Mouse (Mus musculus) kidney, adult 2 months (tissue): Measurements from ENCODE around the gene Borcs6. TPM values are rescaled to one million over a fixed set of nuclear protein-coding genes. Genes with fewer than 3 reads are reported as not detected.

ENCODE experiments used
- DNase-seq: peaks from one replicate; pipeline ENCODE4 v3.0.0; 2021
- H3K27ac ChIP-seq: fragments of 200-500 bp; 2 replicates; pipeline ENCODE4 v1.5.1; 2012; ENCODE audit warnings: low read depth, low read length, control low read depth, inconsistent platforms; ENCODE audit not compliant: insufficient read depth
- H3K27me3 ChIP-seq: fragments of 200-500 bp; replicated peaks from 2 replicates; pipeline ENCODE4 v1.6.1; 2012; ENCODE audit warnings: mild to moderate bottlenecking, moderate library complexity, low read length, inconsistent platforms; ENCODE audit not compliant: control insufficient read depth, insufficient read depth
- H3K36me3 ChIP-seq: fragments of 200-500 bp; 2 replicates; pipeline ENCODE4 v1.6.1; 2012; ENCODE audit warnings: mild to moderate bottlenecking, moderate library complexity, low read length, inconsistent platforms; ENCODE audit not compliant: control insufficient read depth, insufficient read depth
- H3K4me1 ChIP-seq: fragments of 200-500 bp; 2 replicates; pipeline ENCODE4 v1.6.1; 2011; ENCODE audit warnings: low read length; ENCODE audit not compliant: control insufficient read depth, insufficient read depth
- H3K4me3 ChIP-seq: fragments of 200-500 bp; 2 replicates; pipeline ENCODE4 v1.5.1; 2011; ENCODE audit warnings: mild to moderate bottlenecking, low read depth, low read length, control low read depth; ENCODE audit not compliant: insufficient read depth
- CTCF ChIP-seq: fragments of 200-500 bp; conservative IDR thresholded peaks from 2 replicates; pipeline ENCODE4 v1.5.1; 2011; ENCODE audit warnings: low read depth, mild to moderate bottlenecking, control low read depth, low read length, moderate library complexity, mixed read lengths; ENCODE audit not compliant: insufficient read depth, insufficient read length
- POLR2A ChIP-seq: fragments of 200-500 bp; IDR thresholded peaks from one replicate; pipeline ENCODE4 v1.6.1; 2011; ENCODE audit warnings: low read depth, low read length, control low read depth
- WGBS: fragments of 180-500 bp; shearing (Covaris S2); methylation state at CpG from one replicate; pipeline ENCODE4 v1.1.7; 2018; 5-methylcytosine and 5-hydroxymethylcytosine counted together
- polyA plus RNA-seq: library from polyadenylated mRNA; depleted of rRNA; stranded (reverse); fragments of >200 nt; gene quantifications from 2 replicates; pipeline ENCODE4 v1.2.3, GENCODE M21; 2012

Borcs6 gene
- polyA plus RNA-seq, 1 experiment, result 14.8 TPM

DNA sequence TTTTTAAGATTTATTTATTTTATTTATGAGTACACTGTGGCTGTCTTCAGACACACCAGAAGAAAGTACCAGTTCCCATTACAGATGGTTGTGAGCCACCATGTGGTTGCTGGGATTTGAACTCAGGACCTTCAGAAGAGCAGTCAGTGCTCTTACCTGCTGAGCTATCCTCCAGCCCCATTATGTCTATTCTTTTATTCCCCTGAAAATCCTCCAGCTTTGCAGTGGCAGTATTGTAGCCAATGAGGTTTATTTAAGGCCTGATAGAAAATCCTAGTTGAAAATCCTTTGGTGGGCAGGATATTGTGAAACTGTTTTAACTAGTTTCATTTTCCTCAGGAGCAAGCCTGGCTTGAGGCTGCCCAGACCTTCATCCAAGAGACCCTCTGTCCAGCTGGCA is 38.8 kb upstream of the Borcs6 start:
- TF ChIP-seq CTCF, result no peak
- no peak for TF ChIP-seq POLR2A
- Histone ChIP-seq H3K27ac (no peak overlapping the region), H3K36me3 (peaks cover 1% of the 10 kb centered on the region), H3K27me3 (no peaks in the 10 kb centered on the region), H3K4me1 (peaks cover 5% of the 10 kb centered on the region; the same call in 1 of the 2 replicates), H3K4me3 (no peak overlapping the region)
- no peak for DNase-seq

DNA sequence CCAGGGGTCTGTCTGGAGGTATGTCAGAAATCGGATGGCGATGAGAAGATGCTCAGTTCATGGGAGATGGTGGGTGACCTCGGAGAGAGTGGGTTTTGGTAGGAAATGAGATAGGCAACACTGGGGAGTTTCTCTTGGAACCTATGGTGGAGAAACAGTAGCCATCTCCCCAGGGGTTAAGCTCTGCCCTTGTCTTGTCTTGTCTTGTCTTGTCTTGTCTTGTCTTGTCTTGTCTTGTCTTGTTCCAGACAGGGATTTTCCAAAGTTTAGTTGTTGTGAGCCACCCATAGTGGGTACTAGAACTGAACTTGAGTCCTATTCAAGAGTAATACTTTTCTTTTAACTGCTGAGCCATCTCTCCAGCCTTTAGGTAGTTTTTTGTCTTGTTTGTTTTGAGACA is 33.0 kb upstream of the Borcs6 start:
- TF ChIP-seq CTCF (no peak), POLR2A (no peak)
- H3K27ac ChIP-seq, result no peak overlapping the region
- H3K27me3 ChIP-seq, result no peaks in the 10 kb centered on the region
- 92% methylated on average over 3 of the region's 3 CpGs for WGBS
- H3K36me3 ChIP-seq, result peaks cover 5% of the 10 kb centered on the region
- no peaks in the 10 kb centered on the region for H3K4me1 ChIP-seq
- DNase-seq, result no peak
- no peak overlapping the region for H3K4me3 ChIP-seq

DNA sequence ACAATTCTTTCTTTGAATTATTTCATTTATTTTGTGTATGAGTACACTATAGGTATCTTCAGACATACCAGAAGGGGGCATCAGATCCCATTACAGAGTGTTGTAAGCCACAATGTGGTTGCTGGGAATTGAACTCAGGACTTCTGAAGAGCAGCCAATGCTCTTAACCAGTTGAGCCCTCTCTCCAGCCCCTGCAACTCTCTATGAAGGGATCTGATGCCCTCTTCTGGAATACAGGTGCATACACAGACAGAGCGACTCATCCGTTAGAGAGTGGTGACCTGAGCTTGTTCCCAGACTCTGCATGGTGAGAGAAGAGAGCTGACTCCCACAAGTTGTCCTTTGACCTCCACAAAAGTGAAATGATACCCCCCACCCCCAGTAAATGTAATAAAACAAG is 30.7 kb upstream of the Borcs6 start:
- no peaks in the 10 kb centered on the region for H3K27me3 ChIP-seq
- no peaks in the 10 kb centered on the region for H3K4me1 ChIP-seq
- peak; percentile 35; the same call in 1 of the 2 replicates for TF ChIP-seq CTCF
- TF ChIP-seq POLR2A, result no peak
- no peak for DNase-seq
- no peak overlapping the region for H3K4me3 ChIP-seq
- 64% methylated on average over 2 of the region's 2 CpGs for WGBS
- peaks cover 5% of the 10 kb centered on the region for H3K36me3 ChIP-seq
- H3K27ac ChIP-seq, result no peak overlapping the region

DNA sequence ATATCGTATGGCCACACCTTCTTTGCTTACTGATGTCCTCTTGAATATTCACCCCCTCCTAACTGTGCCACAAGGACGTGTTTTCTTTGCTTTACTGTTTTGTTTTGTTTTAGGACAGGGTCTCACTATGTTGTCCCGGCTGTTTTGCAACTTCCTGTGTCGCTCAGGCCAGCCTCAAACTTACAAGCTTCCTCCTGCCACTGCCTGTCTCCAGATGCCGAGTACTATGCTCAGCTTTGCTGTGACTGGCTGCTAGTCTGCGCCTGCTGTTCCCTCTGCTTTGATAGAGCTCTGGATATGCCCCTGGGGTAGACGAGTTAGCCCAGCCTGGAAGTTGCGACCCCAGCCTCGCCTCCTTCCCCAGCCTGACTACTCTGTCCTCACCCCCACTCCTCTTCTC is 26.0 kb upstream of the Borcs6 start:
- Histone ChIP-seq H3K27me3 (no peaks in the 10 kb centered on the region), H3K27ac (no peak overlapping the region), H3K4me1 (peaks cover 5% of the 10 kb centered on the region; the same call in 1 of the 2 replicates), H3K36me3 (no peaks in the 10 kb centered on the region), H3K4me3 (no peak overlapping the region)
- DNase-seq, result no peak
- TF ChIP-seq CTCF (no peak), POLR2A (no peak)
- 71% methylated on average over 9 of the region's 9 CpGs for WGBS

DNA sequence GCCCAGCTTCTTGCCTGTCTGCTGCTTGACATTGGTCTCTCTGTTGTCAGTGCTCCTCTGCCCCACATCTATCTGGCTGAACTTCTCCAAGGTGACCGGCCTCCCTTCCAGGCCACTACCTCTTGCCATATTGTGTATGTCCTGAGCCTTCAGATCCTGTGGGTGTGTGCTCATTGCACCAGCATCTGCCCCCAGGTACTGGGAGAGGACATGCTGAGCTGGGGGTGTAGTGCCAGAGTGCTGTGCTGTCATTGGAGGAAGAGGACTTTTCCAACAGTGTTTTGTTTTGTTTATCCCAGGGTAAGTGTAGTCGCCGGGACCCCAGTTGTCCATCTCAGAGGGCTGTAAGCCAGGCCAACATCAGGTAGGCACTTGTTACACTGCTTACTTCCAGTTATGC is 24.9 kb upstream of the Borcs6 start:
- no peak overlapping the region for H3K4me3 ChIP-seq
- H3K27ac ChIP-seq, result no peak overlapping the region
- no peak for TF ChIP-seq POLR2A
- 95% methylated on average over 3 of the region's 3 CpGs for WGBS
- DNase-seq, result no peak
- peaks cover 5% of the 10 kb centered on the region; the same call in 1 of the 2 replicates for H3K4me1 ChIP-seq
- no peaks in the 10 kb centered on the region for H3K27me3 ChIP-seq
- H3K36me3 ChIP-seq, result no peaks in the 10 kb centered on the region

DNA sequence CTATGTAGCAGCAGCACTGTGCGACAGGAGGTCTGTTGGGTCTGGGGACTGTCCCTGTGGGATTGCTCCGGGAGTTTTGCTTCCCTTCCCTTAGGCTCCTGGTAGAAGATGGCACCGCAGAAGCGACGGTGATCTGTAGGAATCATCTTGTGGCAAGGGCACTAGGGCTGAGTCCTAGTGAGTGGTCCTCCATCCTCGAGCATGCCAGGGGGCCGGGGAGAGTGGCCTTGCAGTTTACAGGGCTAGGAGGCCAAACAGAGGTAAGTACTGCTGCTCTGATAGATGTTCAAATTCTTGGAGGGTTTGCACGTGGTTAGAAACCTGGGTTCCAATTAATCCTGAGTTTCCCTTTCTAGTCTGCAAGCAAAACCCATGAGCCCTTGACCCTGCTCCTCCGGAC is 24.1 kb upstream of the Borcs6 start:
- Histone ChIP-seq H3K27me3 (no peaks in the 10 kb centered on the region), H3K36me3 (no peaks in the 10 kb centered on the region), H3K4me3 (no peak overlapping the region), H3K4me1 (peaks cover 5% of the 10 kb centered on the region; the same call in 1 of the 2 replicates), H3K27ac (no peak overlapping the region)
- WGBS, result 88% methylated on average over 9 of the region's 9 CpGs
- TF ChIP-seq POLR2A (no peak), CTCF (no peak)
- no peak for DNase-seq

DNA sequence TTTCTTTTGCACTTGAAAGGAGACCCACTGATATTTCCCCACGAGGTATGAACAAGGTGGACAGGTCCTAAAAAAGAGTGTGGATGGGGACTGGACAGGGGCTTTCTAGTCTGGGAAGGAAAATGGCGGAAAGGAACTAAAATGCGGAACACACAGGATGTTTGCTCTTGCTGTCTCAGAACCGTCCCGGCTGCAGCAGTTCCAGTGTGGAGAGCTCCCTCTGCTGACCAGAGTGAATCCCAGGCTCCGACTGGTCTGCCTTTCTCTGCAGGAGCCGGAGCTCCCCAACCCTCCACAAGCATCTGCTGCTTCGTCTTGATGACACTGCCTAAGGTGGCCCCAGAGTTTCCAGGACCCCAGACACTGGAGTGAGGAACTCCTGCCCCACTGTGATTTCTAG is 23.7 kb upstream of the Borcs6 start:
- no peaks in the 10 kb centered on the region for H3K27me3 ChIP-seq
- H3K4me1 ChIP-seq, result peaks cover 5% of the 10 kb centered on the region; the same call in 1 of the 2 replicates
- no peaks in the 10 kb centered on the region for H3K36me3 ChIP-seq
- 8% methylated on average over 8 of the region's 8 CpGs for WGBS
- 0 out of 2 replicates have a peak overlapping the region, but pooled peaks have one; percentile 7 for H3K4me3 ChIP-seq
- no peak overlapping the region for H3K27ac ChIP-seq
- TF ChIP-seq POLR2A (no peak), CTCF (peak; percentile 89)
- DNase-seq, result peak; percentile 96
